Mouse (Mus musculus): ENCODE measurements around the gene Bnipl.

Bnipl gene

DNA sequence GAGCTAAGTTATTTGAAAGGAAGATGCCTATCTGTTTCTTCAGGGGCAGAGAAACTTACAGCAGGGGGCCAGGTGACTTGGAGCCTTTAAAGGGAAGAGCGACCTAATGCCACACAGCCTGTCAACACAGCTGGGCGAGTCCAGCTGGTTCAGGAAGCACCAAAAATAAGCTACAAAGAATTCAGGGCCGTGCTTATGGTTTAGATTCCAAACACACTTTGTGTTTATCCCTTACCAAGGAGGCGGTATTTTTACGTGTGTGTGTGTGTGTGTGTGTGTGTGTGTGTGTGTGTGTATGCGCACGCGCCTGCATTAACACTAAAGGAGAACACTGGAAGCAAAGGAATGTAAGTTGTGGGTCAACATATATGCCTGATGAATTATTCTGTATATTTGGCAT lies 29.8 kb upstream of the Bnipl start:
- no peak for DNase-seq (ENCODE audit: low spot score)

DNA sequence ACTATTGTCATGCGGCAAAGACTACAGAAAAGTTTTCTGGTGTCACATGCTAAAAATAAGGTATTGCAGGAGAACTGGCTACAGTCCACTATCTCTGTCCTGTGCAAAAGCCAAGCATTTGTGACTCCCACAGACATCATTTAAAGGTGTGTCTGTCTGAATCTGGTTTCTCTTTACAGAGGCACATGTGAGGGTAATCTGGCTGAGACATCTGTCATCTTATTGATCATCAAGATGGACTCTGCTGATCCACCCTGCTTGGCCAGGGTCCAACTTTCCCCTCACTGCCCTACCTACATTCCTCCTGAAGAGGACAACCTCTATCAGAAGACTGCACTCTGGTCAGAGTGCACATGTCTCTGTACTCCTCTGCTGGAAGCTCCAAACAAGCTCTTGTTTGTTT lies 26.2 kb upstream of the Bnipl start:
- DNase-seq (ENCODE audit: low spot score) = no peak

DNA sequence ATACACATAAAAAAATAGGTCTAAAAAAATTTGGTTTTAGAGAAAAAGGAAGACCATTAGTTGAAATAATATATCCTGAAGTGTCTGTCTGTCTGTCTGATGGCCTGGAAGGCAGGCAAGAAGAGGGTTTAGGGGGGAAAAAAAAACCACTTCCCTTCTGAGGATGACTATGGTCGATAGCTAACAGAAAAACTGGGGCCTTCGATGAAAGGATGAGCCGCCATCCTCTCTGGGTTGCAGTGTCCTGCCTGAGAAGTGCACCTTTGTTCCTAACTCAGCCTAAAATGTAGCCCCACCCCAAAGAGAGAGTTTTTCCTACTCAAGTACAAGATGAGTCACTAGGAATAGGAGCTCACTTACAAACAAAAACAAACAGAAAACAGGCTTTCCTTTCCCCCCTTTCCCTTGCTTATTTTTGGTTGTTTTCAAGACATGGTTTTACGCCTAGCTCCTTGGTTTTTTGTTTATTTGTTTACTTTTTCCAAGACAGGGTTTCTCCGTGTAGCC lies 25.5 kb upstream of the Bnipl start:
- no peak for DNase-seq (ENCODE audit: low spot score)

DNA sequence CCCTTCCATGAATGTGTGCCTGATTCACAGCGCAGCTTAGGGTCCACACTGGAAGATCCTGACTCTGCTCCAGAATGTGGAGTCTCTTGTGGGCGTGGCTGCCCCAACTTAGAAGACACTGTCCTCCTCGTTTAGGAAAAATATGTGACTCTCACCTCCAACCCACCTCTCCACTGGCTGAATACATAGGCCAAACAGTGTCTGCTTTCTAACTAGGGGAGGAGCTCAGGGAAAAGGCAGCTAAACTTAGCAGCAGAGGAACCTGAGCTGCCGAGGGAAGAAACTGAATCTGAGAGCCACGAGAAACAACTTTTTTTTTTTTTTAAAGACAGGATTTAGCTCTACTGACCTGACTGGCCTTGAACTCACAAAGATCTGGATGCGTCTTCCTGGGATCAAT lies 24.2 kb upstream of the Bnipl start:
- DNase-seq (ENCODE audit: low spot score) = no peak

DNA sequence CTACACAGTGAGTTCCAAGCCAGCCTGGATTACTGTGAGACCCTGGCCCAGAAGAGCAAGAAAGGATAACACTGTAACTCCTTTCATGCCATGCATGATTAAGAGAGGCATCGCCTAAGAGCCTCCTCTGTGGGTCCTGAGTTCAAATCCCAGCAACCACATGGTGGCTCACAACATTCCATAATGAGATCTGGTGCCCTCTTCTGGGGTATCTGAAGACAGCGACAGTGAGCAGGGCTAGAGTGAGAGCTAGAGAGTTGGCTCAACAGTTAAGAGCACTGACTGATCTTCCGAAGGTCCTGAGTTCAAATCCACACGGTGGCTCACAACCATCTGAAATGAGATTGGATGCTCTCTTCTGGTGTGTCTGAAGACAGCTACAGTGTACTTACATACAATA lies 23.5 kb upstream of the Bnipl start:
- no peak for DNase-seq (ENCODE audit: low spot score)

DNA sequence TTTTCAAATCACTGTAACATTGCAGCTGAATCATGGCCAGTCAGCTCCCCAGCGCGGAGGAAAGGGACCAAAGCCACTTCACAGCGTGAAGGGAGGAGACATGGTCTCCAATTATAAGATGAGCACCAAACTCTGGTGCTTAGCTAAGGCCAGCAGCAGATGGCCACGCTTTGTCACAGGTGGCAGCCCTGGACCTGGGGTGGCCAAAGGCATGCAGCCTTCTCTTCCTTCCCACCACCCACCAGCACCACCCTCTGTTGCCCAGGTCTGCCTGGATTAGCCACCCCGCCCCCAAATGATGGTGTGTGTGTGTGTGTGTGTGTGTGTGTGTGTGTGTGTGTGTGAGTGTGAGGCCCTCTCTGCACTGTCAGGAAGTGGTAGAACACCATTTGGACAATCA lies 22.5 kb upstream of the Bnipl start:
- no peak for DNase-seq (ENCODE audit: low spot score)

DNA sequence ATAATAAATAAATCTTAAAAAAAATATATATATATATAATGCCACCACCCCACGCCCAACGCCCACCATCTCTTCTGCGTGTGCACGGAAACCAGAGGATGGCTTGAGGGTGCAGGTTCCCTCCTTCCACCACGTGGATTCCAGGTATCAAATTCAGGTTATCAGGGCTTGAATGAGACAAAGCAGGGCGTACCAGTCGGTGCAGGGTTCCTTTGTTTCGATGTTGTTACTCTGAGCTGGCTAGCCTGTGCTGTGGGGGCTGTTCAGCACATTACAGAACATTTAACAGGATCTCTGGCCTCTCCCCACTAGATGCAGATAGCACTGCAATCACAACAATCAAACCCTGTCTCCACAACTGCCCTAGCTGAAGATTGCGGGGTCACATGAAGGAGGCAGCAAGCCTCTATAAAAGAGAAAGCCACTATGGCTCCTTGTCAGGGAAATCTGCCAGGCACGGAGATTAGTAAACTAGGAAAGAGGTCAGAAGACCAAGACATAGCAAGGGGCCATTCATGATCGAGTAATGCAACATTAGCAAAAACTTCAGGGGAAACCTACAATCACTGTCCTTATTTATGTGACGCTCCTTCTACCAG lies 19.9 kb upstream of the Bnipl start:
- no peak for DNase-seq (ENCODE audit: low spot score)

DNA sequence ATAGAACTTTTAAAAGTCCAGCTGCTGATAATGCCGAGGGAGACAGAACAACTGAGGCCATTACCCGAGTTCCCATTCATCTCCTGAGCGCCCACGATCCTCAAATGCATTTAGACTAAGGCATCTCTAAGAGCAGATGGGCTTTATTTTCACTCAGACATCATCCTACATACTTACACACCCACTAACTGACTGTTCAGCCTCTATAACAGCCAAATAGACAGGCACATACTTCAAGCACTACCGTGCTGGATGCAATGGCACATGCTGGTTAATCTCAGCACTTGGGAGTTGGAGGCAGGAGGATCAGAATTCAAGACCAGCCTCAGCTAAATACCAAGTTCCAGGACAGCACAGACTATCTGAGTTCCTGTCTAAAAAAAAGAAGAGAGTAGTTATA lies 18.8 kb upstream of the Bnipl start:
- no peak for DNase-seq (ENCODE audit: low spot score)

DNA sequence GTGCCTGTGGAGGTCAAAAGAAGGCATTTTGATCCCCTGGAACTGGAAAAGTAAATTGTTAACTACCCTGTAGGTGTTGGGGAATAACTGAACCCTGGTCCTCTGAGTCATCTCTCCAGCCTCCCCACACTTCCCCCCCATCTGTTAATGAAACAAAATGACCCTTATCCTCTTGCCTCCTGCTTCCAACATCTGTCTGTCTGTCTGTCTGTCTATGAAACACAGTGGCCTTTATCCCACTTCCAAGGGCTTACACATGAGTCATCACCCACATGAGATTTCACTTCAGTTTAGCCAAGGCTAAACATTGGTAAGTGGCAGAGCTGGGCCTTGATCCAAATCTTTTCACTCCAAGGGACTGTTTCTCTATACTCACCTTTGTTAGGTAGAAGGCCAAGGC lies 16.9 kb upstream of the Bnipl start:
- DNase-seq (ENCODE audit: low spot score) = no peak

DNA sequence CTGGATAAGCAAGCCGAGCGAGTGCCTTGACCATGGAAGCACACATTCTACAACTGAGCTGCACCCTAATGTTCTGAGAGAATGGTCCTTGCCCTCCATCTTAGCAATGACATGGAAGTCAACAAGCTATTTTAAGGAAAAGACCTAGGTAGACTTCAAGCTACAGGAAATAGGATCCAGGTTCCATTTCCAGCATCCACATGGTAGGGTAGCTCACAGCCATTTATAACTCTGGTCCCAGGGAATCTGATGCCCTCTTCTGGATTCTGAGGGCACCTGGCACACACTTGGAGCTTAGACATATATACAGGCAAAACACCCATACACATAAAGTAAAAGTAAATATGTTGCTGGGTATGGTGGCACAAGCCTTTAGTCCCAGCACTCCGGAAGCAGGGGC lies 15.1 kb upstream of the Bnipl start:
- no peak for DNase-seq (ENCODE audit: low spot score)

DNA sequence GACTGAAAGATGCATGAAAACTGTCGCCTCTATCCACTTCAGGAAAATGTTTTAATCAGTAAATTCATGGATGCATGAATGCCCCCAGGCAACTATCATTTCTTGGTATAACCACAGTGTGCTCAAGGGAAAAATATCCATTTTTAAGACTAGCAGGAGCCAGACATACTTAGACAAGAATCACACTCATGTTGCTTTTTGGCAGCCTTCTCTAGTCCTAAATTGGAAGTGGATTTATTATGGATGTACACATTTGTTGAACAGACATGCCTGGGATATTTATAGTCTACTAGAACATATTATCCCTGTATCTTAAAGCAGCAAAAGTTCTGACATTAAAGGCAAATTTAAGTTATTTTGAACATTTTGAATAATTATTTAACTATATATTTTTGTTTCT lies 13.7 kb upstream of the Bnipl start:
- no peak for DNase-seq (ENCODE audit: low spot score)

DNA sequence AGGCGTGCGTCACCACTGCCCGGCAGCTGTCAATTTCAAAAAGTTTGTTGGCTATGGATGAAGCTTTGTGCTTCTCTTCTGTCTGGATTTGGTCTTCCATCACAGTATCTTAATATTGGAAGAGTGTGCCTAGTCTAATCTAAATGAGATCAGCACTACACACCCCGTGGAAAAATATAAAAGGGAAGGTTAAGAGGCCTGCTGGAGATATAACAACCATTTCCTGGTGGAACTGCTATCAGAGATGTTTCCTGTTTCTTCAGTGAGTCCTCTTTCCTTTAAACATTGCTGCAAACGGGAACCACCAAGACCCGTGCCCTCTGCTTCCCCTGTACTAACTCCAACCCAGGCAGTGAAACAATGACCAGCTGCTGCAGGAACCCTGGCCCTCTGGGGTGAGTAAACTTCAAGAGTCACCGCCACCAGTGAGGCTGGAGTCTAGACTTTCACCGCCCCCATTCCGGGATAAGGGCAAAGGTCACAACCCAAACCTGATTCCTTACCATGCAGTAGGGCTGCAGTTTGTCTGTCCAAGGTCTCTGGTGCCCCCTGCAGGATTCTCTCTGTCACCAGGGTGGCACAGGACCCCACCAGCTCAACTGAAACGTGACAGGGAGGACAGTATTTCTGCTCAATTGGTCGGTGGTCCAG lies 12.2 kb upstream of the Bnipl start:
- peak; percentile 64 for DNase-seq (ENCODE audit: low spot score)

DNA sequence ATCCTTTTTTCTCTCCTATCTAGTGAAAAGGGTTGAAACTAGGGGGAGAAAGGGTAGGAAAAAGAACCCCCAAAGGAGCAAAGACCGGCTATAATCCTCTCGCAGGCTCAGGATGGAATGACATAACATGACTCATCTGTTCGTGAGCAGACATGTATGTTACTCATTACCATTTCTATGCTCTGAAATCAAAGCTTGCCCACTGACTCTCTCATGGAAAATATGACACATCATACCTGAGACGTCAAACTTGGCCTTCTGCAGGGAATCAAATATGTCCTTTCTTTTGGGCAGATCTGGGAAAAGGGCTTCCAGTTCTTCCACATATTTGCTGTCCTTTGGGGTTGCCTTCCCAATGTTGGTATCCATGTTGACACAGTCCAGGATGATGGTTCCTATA lies 11.0 kb upstream of the Bnipl start:
- no peak for DNase-seq (ENCODE audit: low spot score)

DNA sequence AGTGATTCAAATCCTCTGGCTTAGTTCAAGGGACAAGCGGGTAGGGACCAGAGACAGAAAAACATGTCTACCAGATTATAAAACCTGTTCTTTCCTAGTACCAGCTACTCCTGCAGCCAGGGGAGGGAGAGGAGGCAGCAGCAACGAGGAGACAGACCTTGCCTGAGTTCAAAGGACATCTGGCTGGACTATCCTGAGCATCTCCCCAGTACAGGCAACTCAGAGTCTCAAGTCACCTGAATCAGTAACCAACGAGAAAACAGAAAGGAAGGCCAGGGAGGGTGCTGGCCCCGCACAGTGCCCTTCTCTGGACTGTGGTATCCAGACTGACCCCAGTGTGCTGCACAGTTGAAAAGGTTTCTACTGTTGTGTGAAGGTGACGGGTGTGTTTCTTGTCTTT lies 5.9 kb upstream of the Bnipl start:
- DNase-seq (ENCODE audit: low spot score) = no peak

DNA sequence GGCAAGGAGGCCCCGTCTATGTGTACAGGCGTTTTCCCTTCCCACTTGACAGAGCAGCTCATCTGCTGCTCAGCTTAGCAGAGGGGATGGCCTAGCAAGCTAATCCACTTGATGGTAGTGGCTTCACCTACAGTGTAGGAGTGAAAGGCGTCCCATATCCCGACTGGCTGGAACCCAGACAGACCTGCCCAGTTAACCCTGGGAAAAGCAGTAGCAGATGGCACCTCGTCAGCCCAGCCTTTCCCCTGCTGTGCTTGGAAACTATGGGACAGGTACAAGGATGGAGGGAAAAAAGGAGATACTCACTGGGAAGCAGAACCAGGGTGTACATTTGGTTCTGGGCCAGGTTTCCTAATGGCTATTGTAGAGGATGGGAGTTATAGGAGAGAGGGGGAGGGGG lies 632 bp downstream of the Bnipl start:
- DNase-seq (ENCODE audit: low spot score) = no peak

DNA sequence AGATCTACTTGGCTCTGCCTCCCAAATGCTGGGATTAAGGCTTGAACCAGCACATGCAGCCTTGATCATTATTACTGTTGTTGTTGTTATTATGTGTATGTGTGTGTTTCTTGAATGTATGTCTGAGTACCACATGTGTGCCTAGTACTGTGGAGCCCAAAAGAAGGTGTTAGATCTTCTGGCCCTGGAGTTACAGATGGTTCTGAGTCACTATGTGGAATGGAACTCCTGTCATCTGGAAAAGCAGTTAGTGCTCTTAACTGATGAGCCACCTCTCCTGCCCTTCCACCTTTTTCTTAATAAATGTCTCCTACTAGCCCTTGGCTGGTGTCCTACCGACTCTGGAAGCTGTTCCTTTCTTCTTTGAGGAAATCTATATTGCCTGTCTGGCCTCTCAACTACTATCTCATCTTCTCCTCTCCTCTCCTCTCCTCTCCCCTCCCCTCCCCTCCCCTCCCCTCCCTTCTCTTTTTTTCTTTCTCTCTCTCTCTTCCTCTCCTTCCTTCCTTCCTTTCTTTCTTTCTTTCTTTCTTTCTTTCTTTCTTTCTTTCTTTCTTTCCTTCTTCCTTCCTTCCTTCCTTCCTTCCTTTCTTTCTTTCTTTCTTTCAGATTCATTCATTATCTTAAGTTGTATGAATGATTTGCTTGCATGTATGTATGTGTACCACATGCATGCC lies 3.2 kb downstream of the Bnipl start:
- DNase-seq (ENCODE audit: low spot score) = no peak

DNA sequence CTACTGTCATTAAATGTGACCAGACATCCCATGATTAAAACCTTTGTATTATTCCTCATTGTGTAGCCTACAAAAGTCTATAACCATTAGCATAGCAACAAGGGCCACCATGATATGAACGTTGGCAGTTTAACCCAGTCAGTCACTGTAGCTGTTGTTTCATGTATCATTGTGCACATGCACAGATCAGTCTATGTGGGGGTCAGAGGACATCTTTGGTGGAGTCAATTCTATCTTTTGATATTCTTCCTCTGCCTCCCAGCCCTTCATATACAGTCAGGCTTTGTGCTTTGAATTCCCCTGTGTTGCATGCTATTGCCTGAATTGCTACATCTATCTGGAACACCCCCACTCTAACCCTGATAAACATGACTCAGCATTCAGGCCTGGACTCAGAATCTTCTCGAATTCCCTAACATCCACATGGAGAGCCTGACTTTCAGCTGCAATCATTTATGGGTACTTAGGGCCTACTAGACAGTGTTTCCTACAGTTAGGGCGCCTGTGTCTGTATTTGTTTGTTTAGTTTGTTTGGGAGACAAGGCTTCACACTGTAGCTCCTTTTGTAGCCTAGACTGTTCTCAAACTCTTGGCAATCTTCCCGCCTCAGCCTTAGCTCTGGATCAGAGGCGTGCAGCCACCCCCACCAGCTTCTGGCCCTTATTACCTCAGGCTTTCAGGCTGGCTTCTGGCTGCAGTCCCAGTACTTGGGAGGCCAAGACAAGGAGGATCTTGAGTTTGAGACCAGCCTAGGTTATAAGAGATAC lies 4.3 kb downstream of the Bnipl start:
- peak; percentile 41 for DNase-seq (ENCODE audit: low spot score)

DNA sequence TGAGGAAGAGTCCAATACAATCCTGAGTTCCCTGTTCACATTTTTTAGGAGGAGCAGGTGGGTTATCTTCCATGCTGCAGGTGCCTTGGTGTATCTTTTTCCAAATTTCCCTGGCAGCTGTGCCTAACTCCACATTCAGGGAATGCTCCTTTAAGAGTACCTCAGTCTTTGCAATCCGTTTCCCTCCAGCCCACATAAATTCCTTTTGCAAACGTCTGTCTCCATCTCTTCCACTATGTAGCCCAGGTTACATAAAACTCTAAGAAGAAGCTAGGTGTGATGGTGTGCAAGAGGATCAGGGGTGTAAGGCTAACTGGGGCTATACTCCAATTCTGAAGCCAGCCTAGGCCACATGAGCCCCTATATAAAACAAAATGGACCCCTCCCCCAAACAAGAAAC lies 7.9 kb downstream of the Bnipl start:
- no peak for DNase-seq (ENCODE audit: low spot score)

DNA sequence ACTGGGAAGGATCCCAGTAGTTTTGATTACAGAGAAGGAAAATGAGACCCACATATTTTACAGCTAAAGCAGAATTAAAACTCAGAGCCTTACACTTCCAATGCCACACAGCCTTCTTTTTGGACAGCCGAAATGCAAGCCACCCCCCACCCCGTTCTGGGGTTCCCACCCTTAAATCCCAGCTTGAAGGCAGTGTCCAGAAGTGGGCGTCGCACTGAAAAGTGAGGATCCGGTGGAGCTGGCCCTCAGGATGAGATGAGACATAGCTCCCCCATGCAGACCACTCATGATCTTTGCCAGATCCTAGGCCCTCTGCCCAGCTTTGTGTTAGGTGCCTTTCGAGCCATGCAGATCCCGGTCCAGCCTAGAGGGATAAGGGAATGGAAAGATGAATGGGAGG lies 9.5 kb downstream of the Bnipl start, which contains the start of gene Gm128:
Gene Gm128 (minus strand): TSS at position 101 of the 400 bp plus-strand sequence.
- no peak for DNase-seq (ENCODE audit: low spot score)

DNA sequence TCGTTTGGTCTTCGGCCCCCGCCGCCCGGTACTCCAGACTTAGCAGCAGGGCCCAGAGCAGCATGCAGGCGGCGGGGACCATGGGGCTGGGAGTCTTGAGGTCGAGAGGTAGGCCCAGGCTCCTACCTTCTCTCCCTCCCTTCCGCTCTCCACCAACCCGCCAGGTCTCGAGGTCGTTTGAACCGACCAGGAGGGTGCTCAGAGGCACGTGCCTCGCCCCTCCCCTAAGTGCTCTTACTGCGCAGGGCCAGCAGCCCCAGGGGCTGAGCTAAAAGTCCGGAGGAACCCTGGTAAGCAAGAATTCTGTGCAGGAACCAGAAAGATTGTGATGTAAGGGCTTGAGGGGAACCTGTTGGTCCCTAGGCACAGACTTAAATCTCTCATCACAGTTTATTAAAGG lies 10.1 kb downstream of the Bnipl start:
- no peak for DNase-seq (ENCODE audit: low spot score)

DNA sequence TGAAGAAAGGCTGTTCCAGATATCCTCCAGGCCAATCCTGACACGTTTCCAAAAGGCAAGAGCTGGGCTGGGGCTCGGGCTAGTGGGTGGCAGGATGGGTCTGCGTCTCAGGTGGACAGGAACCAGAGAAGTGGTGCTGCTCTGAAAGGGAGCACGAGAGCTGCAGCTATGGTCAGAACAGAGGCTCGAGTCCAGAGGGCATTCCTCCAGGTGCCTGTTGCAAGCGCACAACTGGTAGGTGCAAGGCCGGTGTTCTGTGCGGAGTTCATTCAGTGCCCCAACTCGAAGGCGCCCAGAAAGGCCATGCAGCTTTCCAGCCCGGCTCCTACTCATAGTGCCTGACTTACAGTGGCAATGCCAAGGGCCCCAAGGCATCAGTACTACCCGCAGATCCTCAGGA lies 11.0 kb downstream of the Bnipl start:
- no peak for DNase-seq (ENCODE audit: low spot score)

DNA sequence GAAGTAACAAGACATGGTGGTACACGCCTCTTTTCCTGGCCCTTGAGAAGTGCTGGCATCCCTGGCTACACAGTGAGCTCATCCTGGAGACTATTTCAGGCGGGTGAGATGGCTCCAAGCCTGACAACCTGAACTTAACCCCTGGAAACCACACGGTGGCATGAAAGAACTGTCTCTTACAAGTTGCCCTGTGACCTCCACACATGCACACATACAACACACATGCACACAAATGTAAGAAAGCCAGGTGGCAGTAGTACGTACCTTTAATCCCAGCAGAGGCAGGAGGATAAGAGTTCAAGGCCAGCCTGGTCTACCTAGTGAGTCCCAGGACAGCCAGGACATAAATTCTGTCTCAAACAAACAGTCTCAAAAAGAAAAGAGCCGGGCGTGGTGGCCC lies 12.0 kb downstream of the Bnipl start:
- no peak for DNase-seq (ENCODE audit: low spot score)

All from spleen, adult 12 weeks (tissue).